ENCODE assay signal across 23 mouse cellular contexts in the genomic region with DNA sequence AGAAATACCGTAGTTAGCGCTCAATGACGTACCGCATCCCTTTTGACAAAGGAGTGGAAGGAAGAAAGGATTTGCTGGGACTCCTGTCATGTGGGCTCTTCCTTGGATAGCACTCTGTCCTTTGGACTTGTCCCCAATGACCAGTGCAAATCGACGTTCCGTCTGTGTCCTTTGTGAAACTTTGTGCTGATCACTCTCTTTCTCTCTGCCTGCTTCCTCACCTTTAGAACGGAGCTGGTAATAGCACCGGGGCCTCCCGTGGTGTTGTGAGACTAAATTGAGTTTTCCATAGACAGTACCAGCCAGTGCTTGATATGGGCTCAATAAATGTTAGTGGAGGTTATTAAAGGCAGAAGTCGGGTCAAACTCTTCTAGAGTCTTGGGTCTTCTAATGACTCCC. TPM values are rescaled to one million over a fixed set of nuclear protein-coding genes. Genes with fewer than 3 reads are reported as not detected.
"Had no signal": no experiment of that assay in that cellular context is flagged by ENCODE, and none has a peak within 500 bp of the region (broad histone marks: within the 10 kb centered on the region; RNA-seq: fewer than 3 reads in every experiment).

No protein-coding gene starts in this region.

- H3K4me3 ChIP-seq: gastrocnemius, adult 2 months; heart, embryonic 10.5 days; heart, embryonic 12.5 days; hindbrain, embryonic 10.5 days; hindbrain, embryonic 12.5 days; intestine, embryonic 15.5 days; layer of hippocampus, adult 2 months; left cerebral cortex, adult 2 months; limb, embryonic 10.5 days; limb, embryonic 12.5 days; liver, embryonic 13.5 days; liver, embryonic 15.5 days had no signal

- H3K27ac ChIP-seq: gastrocnemius, adult 2 months; hindbrain, embryonic 10.5 days; hindbrain, embryonic 12.5 days; hindbrain, embryonic 14.5 days; intestine, embryonic 15.5 days; layer of hippocampus, adult 2 months; left cerebral cortex, adult 2 months; limb, embryonic 12.5 days; liver, embryonic 13.5 days; liver, embryonic 15.5 days had no signal

- H3K4me1 ChIP-seq: liver, embryonic 13.5 days; liver, embryonic 15.5 days had no signal

- H3K9ac ChIP-seq: heart, embryonic 12.5 days; hindbrain, embryonic 12.5 days; hindbrain, embryonic 14.5 days; intestine, embryonic 15.5 days; limb, embryonic 12.5 days; liver, embryonic 13.5 days; liver, embryonic 15.5 days had no signal

- H3K27me3 ChIP-seq: intestine, embryonic 15.5 days had no signal

- DNase-seq: gastrocnemius, adult 2 months; gastrocnemius, postnatal 10 days; gastrocnemius, postnatal 25 days; heart, adult 18-20 months; heart, postnatal 10 days; heart, postnatal 4 days; kidney, adult 8-10 months; kidney, postnatal 10 days; kidney, postnatal 4 days; liver, embryonic 13.5 days had no signal

- H3K36me3 ChIP-seq: heart, embryonic 10.5 days; heart, embryonic 12.5 days; hindbrain, embryonic 10.5 days; hindbrain, embryonic 12.5 days; intestine, embryonic 15.5 days; limb, embryonic 10.5 days; limb, embryonic 12.5 days; liver, embryonic 13.5 days; liver, embryonic 15.5 days had no signal

RNA-seq across cellular contexts. Expression of a gene that starts 6.6 kb away (rescaled TPM):
- polyA plus RNA-seq: inflammation-experienced regulatory T-cells, adult 6 months had no signal

RNA-seq across cellular contexts. Expression of a gene that starts 56.4 kb away (rescaled TPM):
- total RNA-seq: granulocyte monocyte progenitor cell, adult 5-6 weeks had no signal
